Mouse (Mus musculus): ENCODE results near the gene Gm5592. TPM values are rescaled to one million over a fixed set of nuclear protein-coding genes. Genes with fewer than 3 reads are reported as not detected.
"Not testable (repeated sequence)": the region's sequence is repeated elsewhere in the genome, so short reads cannot be mapped to it uniquely, and the experiment has no call there.

Gene Gm5592
- polyA plus RNA-seq (2015; fragmentation: Nextera tagmentation; extraction: Ambion mirVana) = not detected in 2 replicates

DNA sequence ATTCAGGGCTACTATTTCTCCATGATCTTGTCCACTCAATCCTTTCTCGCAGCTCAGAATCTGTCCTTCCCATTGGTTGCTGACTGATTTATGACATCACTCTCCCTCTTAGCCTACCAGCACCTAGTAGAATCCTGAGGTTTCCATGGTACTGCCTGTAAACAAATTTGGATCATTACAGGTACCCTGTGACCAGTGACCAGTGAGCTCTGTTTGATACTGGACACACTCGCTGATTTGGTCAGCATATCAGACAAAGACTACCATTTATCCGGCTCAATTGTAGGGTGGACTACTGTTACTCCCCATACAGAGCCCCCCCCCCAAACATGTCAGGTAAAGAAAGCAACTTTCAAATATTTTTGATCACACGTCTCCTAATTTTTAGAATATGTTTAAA lies at the start of gene Gm5592:
Gene Gm5592 (plus strand): TSS at position 301 of the 400 bp plus-strand sequence.
- H3K9me3 ChIP-seq (replicated peaks; ENCODE audit: control insufficient read depth, low read length); H3K4me1 ChIP-seq (ENCODE audit: control insufficient read depth, insufficient read depth, low read length); ATAC-seq (replicated peaks; ENCODE audit: extremely low read depth, insufficient read depth, low FRiP score); H3K9ac ChIP-seq (ENCODE audit: low read length); H3K4me3 ChIP-seq (ENCODE audit: low read length); H3K4me2 ChIP-seq (ENCODE audit: low read depth, low read length); H3K27ac ChIP-seq (ENCODE audit: low read length); H3K36me3 ChIP-seq (ENCODE audit: control insufficient read depth, insufficient read depth); H3K27me3 ChIP-seq (ENCODE audit: control insufficient read depth, insufficient read depth, low read length): not testable (repeated sequence)
- 80% methylated on average over 4 of the region's 4 CpGs for WGBS

DNA sequence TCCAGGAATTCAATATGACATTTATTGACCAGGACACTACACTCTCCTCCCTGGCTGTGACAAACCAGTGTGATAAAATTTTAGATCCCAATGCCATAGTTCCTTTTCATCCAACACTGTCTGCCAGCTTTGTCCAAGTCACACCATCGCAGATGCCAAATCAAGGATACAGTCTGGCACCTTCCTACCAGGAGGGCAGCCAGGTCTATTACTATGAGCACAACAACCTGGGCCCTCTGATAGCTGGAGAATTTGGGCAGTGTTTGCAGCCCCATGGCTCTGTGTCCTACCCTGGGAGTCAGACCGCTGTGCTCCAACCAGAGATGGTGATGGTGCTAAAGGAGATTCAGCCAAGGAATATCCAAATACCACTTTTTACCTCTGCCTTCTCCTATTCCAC lies 2.2 kb downstream of the Gm5592 start:
- not testable (repeated sequence) for ATAC-seq (replicated peaks; ENCODE audit: extremely low read depth, insufficient read depth, low FRiP score); H3K4me2 ChIP-seq (ENCODE audit: low read depth, low read length); H3K9ac ChIP-seq (ENCODE audit: low read length); H3K27me3 ChIP-seq (ENCODE audit: control insufficient read depth, insufficient read depth, low read length); H3K36me3 ChIP-seq (ENCODE audit: control insufficient read depth, insufficient read depth); H3K4me3 ChIP-seq (ENCODE audit: low read length); H3K9me3 ChIP-seq (replicated peaks; ENCODE audit: control insufficient read depth, low read length); H3K27ac ChIP-seq (ENCODE audit: low read length); H3K4me1 ChIP-seq (ENCODE audit: control insufficient read depth, insufficient read depth, low read length)
- WGBS = 93% methylated on average over 2 of the region's 2 CpGs

GRCm38 (mm10) chr7:41157879-41158278 lies 4.2 kb downstream of the Gm5592 start:
- not testable (repeated sequence) for H3K9me3 ChIP-seq (replicated peaks; ENCODE audit: control insufficient read depth, low read length); ATAC-seq (replicated peaks; ENCODE audit: extremely low read depth, insufficient read depth, low FRiP score); H3K4me3 ChIP-seq (ENCODE audit: low read length); H3K4me2 ChIP-seq (ENCODE audit: low read depth, low read length); H3K36me3 ChIP-seq (ENCODE audit: control insufficient read depth, insufficient read depth); H3K9ac ChIP-seq (ENCODE audit: low read length); H3K27me3 ChIP-seq (ENCODE audit: control insufficient read depth, insufficient read depth, low read length); H3K4me1 ChIP-seq (ENCODE audit: control insufficient read depth, insufficient read depth, low read length); H3K27ac ChIP-seq (ENCODE audit: low read length)
- no CpG with 5 or more reads among the region's 1 CpGs for WGBS

DNA sequence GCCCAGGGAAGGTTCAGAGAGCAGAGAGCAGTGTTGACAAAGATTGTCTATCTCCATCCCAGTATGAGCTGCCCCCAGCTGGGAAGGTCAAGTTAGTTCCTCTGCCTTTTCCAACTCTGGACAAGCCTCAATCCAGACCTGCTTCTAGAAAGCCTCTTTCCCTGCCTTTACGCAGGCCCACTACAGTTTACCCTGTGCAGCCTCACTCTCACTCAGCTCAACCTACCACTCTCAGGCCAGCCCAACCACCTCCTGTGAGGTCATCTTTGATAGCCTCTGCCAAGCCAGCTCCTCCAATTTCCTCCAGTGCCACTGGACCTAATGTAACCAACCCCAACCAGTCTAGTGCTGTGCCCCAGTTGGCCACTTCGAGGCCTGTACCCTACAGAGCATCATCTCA lies 4.9 kb downstream of the Gm5592 start:
- H3K27ac ChIP-seq (ENCODE audit: low read length); H3K9me3 ChIP-seq (replicated peaks; ENCODE audit: control insufficient read depth, low read length); H3K4me3 ChIP-seq (ENCODE audit: low read length); H3K27me3 ChIP-seq (ENCODE audit: control insufficient read depth, insufficient read depth, low read length); H3K36me3 ChIP-seq (ENCODE audit: control insufficient read depth, insufficient read depth); H3K4me1 ChIP-seq (ENCODE audit: control insufficient read depth, insufficient read depth, low read length); H3K9ac ChIP-seq (ENCODE audit: low read length); H3K4me2 ChIP-seq (ENCODE audit: low read depth, low read length); ATAC-seq (replicated peaks; ENCODE audit: extremely low read depth, insufficient read depth, low FRiP score): not testable (repeated sequence)
- WGBS = 43% methylated on average over 2 of the region's 2 CpGs

GRCm38 (mm10) chr7:41193671-41194070 lies 40.0 kb downstream of the Gm5592 start:
- 53% methylated on average over 4 of the region's 4 CpGs for WGBS
- H3K27me3 ChIP-seq (ENCODE audit: control insufficient read depth, insufficient read depth, low read length) = no peaks in the 10 kb centered on the region
- ATAC-seq (replicated peaks; ENCODE audit: extremely low read depth, insufficient read depth, low FRiP score) = no peak

More at GRCm38 (mm10) chr7:41193671-41194070, 40.0 kb downstream of the Gm5592 start:
- Histone ChIP-seq H3K4me3 (ENCODE audit: low read length) (no peak overlapping the region), H3K27ac (ENCODE audit: low read length) (no peak overlapping the region), H3K9me3 (replicated peaks; ENCODE audit: control insufficient read depth, low read length) (no peaks in the 10 kb centered on the region; the same call in 1 of the 2 replicates), H3K4me2 (ENCODE audit: low read depth, low read length) (no peak overlapping the region), H3K9ac (ENCODE audit: low read length) (no peak overlapping the region), H3K36me3 (ENCODE audit: control insufficient read depth, insufficient read depth) (no peaks in the 10 kb centered on the region), H3K4me1 (ENCODE audit: control insufficient read depth, insufficient read depth, low read length) (no peaks in the 10 kb centered on the region)

Other genes starting within 250 kb of the Gm5592 start
- not detected in 2 replicates for gene 4930433I11Rik, start 166.3 kb upstream of the Gm5592 start, polyA plus RNA-seq (2015; fragmentation: Nextera tagmentation; extraction: Ambion mirVana)
- gene Gm4884, start 121.1 kb upstream of the Gm5592 start, polyA plus RNA-seq (2015; fragmentation: Nextera tagmentation; extraction: Ambion mirVana) = not detected in 2 replicates
- 10.7 and 13.7 TPM in 2 replicates for gene AI987944, start 239.5 kb downstream of the Gm5592 start, polyA plus RNA-seq (2015; fragmentation: Nextera tagmentation; extraction: Ambion mirVana)